Mouse (Mus musculus): ENCODE data around the gene Ackr1. TPM values are rescaled to one million over a fixed set of nuclear protein-coding genes. Genes with fewer than 3 reads are reported as not detected.

Gene Ackr1
- not detected for polyA plus RNA-seq (2014; fragmentation: Illumina TruSeq; extraction: RNeasy Lipid Tissue Mini Kit (QIAGEN cat#74804); ENCODE audit: low read depth, low replicate concordance)

GRCm38 (mm10) chr1:173333312-173334253 is at the start of gene Ackr1:
Gene Ackr1, minus strand, starts transcription at chr1:173333750.

DNA sequence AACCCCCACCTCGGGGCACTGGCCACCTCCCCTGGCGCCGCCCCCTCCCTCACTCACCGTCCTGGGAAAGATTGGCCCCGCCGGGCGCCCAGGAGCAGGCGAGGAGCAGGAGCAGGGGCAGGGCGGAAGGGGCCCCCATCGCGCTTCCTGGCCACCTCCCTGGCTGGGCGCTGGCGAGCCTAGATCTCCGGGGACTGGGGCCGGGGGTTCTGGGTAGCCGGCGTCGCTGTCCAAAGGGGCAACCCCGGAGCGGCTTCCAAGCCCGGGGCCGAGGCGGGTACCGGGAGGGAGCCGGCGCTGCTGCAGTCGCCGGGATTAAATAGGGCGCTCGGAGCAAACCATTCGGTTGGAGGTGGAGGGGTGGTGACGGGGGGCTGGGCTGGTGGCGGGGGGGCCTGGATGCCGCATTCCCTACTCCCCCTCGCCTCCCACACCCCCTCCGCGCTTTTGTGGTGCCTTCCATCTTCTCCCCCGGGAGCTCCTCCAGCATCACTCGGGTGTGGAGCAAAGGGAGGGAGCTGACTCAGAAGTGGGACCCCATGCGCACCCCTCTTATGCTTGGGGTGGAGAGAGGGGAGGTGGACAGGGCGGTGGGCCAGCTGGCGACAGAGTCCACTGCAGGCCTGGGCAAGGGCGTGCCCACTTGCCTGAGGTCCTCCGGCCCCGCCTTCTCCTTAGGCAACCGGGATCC is 34.0 kb upstream of the Ackr1 start, which contains the start of gene Cadm3:
Gene Cadm3, minus strand, starts transcription at position 340 of the 691 bp plus-strand sequence.

DNA sequence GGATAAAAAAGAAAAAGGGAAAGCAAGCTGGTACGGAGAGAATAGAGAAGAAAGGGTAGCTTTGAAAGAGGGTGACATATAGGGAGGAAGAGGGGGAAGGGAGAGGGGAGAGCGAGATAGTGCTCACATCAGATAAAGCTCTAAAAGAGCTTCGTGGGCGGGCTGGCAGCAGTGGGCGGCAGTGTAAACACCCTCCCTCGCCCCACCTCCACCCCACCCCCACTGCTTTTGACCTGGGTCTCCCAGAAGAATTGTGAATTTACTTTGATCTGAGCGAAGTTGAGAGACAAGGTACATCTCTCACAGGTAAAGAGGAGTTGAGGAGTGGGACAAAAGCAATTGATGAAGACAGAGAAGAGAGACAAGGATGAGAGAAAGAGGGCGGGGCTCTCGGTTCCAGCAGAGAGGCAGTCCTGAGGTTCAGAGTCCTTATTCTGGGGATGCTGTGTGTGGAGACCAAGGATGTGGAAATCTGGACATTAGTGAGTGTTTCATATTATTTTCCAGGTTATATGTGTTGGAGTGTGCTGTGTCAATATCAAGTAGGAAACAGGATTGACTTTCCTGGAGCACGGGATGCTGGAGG is 16.9 kb upstream of the Ackr1 start, which contains the start of gene Aim2:
Gene Aim2, plus strand, starts transcription at position 508 of the 586 bp plus-strand sequence.

Other genes with a start within 250 kb of the Ackr1 start
- not detected for gene Olfr1408, start 196.4 kb downstream of the Ackr1 start, polyA plus RNA-seq (2014; fragmentation: Illumina TruSeq; extraction: RNeasy Lipid Tissue Mini Kit (QIAGEN cat#74804); ENCODE audit: low read depth, low replicate concordance)
- not detected for gene Olfr1406, start 143.1 kb downstream of the Ackr1 start, polyA plus RNA-seq (2014; fragmentation: Illumina TruSeq; extraction: RNeasy Lipid Tissue Mini Kit (QIAGEN cat#74804); ENCODE audit: low read depth, low replicate concordance)
- not detected for gene Olfr218, start 135.9 kb downstream of the Ackr1 start, polyA plus RNA-seq (2014; fragmentation: Illumina TruSeq; extraction: RNeasy Lipid Tissue Mini Kit (QIAGEN cat#74804); ENCODE audit: low read depth, low replicate concordance)
- not detected for gene Olfr1404, start 121.4 kb downstream of the Ackr1 start, polyA plus RNA-seq (2014; fragmentation: Illumina TruSeq; extraction: RNeasy Lipid Tissue Mini Kit (QIAGEN cat#74804); ENCODE audit: low read depth, low replicate concordance)
- gene Fcer1a, start 106.5 kb downstream of the Ackr1 start, polyA plus RNA-seq (2014; fragmentation: Illumina TruSeq; extraction: RNeasy Lipid Tissue Mini Kit (QIAGEN cat#74804); ENCODE audit: low read depth, low replicate concordance): not detected
- gene Olfr418, start 67.7 kb downstream of the Ackr1 start, polyA plus RNA-seq (2014; fragmentation: Illumina TruSeq; extraction: RNeasy Lipid Tissue Mini Kit (QIAGEN cat#74804); ENCODE audit: low read depth, low replicate concordance): not detected
- not detected for gene Mptx2, start 56.0 kb downstream of the Ackr1 start, polyA plus RNA-seq (2014; fragmentation: Illumina TruSeq; extraction: RNeasy Lipid Tissue Mini Kit (QIAGEN cat#74804); ENCODE audit: low read depth, low replicate concordance)
- 0.94 TPM for gene Aim2, start 17.1 kb upstream of the Ackr1 start, polyA plus RNA-seq (2014; fragmentation: Illumina TruSeq; extraction: RNeasy Lipid Tissue Mini Kit (QIAGEN cat#74804); ENCODE audit: low read depth, low replicate concordance)
- gene Cadm3, start 33.9 kb upstream of the Ackr1 start, polyA plus RNA-seq (2014; fragmentation: Illumina TruSeq; extraction: RNeasy Lipid Tissue Mini Kit (QIAGEN cat#74804); ENCODE audit: low read depth, low replicate concordance): 1.4 TPM
- gene Ifi206, start 157.3 kb upstream of the Ackr1 start, polyA plus RNA-seq (2014; fragmentation: Illumina TruSeq; extraction: RNeasy Lipid Tissue Mini Kit (QIAGEN cat#74804); ENCODE audit: low read depth, low replicate concordance): 1.1 TPM
- not detected for gene Ifi214, start 202.2 kb upstream of the Ackr1 start, polyA plus RNA-seq (2014; fragmentation: Illumina TruSeq; extraction: RNeasy Lipid Tissue Mini Kit (QIAGEN cat#74804); ENCODE audit: low read depth, low replicate concordance)

Data from heart, adult 10 weeks (tissue).